Mouse (Mus musculus) hindbrain, embryonic 12.5 days (tissue): ENCODE results near the gene Prdm1. TPM values are rescaled to one million over a fixed set of nuclear protein-coding genes. Genes with fewer than 3 reads are reported as not detected.

Experiments used
- ATAC-seq: fragments of 200-750 bp; cut with Nextera tagmentation; 2 replicates; pipeline ENCODE4 v1.8.0; 2017; ENCODE audit warnings: moderate TSS enrichment; ENCODE audit not compliant: low FRiP score
- H3K27ac ChIP-seq: fragments of 300-500 bp; sonication (generic); 2 replicates; pipeline ENCODE4 v1.5.1; 2016; ENCODE audit warnings: mild to moderate bottlenecking
- H3K27me3 ChIP-seq: fragments of 300-500 bp; sonication (generic); 2 replicates; pipeline ENCODE4 v1.6.1; 2016; ENCODE audit warnings: mild to moderate bottlenecking
- H3K36me3 ChIP-seq: fragments of 300-500 bp; sonication (generic); 2 replicates; pipeline ENCODE4 v1.6.1; 2016; ENCODE audit warnings: mild to moderate bottlenecking
- H3K4me1 ChIP-seq: fragments of 300-500 bp; sonication (generic); 2 replicates; pipeline ENCODE4 v1.6.1; 2016
- H3K4me2 ChIP-seq: fragments of 300-500 bp; sonication (generic); replicated peaks from 2 replicates; pipeline ENCODE4 v1.6.1; 2016; ENCODE audit warnings: mild to moderate bottlenecking
- H3K4me3 ChIP-seq: fragments of 300-500 bp; sonication (generic); 2 replicates; pipeline ENCODE4 v1.5.1; 2016; ENCODE audit warnings: mild to moderate bottlenecking
- H3K9ac ChIP-seq: fragments of 300-500 bp; sonication (generic); 2 replicates; pipeline ENCODE4 v1.6.1; 2016; ENCODE audit warnings: mild to moderate bottlenecking, moderate library complexity
- H3K9me3 ChIP-seq: fragments of 300-500 bp; sonication (generic); replicated peaks from 2 replicates; pipeline ENCODE4 v1.6.1; 2016; ENCODE audit warnings: mild to moderate bottlenecking
- WGBS: fragments of 180-500 bp; shearing (Covaris S2); methylation state at CpG from one replicate; pipeline ENCODE4 v1.1.7; 2016; 5-methylcytosine and 5-hydroxymethylcytosine counted together
- polyA plus RNA-seq: library from polyadenylated mRNA; unstranded; fragments of >200 nt; fragmentation: Nextera tagmentation; extraction: Ambion mirVana; gene quantifications from 2 replicates; pipeline ENCODE4 v1.2.1, GENCODE M21; 2016

Prdm1 gene
- polyA plus RNA-seq, 1 experiment from 2014 or later, result 0.87 TPM

DNA sequence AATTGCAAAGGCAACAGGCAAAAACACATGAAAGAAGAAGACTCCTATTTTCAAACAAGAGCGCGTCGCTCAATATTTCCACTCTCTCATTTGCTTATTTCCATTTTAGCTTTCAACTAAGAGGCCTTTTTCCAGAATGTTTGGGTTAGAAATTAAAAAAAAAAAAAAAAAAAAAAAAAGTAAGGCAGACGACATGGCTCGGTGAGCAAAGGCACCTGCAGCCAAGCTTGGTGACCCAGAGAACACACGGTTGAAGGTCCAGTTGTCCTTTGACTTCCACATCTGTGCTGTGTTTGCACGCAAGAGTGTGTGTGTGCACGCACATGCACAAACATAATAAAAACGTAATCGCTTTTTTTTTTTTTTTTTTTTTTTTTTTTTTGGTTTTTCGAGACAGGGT, 41.2 kb downstream of the Prdm1 start:
- ATAC-seq, result no peak
- no peak overlapping the region for H3K4me3 ChIP-seq
- 94% methylated on average over 10 of the region's 11 CpGs for WGBS
- H3K27me3 ChIP-seq, result no peaks in the 10 kb centered on the region
- H3K9me3 ChIP-seq, result no peaks in the 10 kb centered on the region
- H3K4me1 ChIP-seq, result no peaks in the 10 kb centered on the region
- no peak overlapping the region for H3K4me2 ChIP-seq
- H3K27ac ChIP-seq, result no peak overlapping the region
- H3K36me3 ChIP-seq, result no peaks in the 10 kb centered on the region
- H3K9ac ChIP-seq, result no peak overlapping the region

DNA sequence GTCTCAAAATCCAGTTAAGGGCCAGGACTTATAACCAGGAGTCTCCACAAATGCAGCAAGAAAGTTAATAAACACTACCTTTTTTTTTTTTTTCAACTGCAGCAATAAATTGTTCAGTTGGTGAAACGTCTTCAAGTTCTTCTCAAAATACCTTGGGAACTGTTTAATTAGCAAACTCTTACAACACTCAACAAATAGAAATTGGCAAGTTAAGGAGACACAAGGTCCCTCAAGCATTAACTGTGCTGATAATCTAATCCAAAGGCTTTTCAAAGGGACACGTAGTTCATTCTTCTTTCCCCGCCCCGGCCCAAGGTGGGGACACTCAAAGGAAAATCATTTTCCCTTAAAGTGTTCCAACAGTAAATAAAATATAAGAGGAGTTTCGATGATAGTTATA, 44.2 kb downstream of the Prdm1 start:
- no peak for ATAC-seq
- no peaks in the 10 kb centered on the region for H3K9me3 ChIP-seq
- H3K36me3 ChIP-seq, result no peaks in the 10 kb centered on the region
- H3K9ac ChIP-seq, result no peak overlapping the region
- H3K27ac ChIP-seq, result no peak overlapping the region
- 92% methylated on average over 5 of the region's 5 CpGs for WGBS
- H3K27me3 ChIP-seq, result no peaks in the 10 kb centered on the region
- no peak overlapping the region for H3K4me3 ChIP-seq
- peaks cover 4% of the 10 kb centered on the region; the same call in 1 of the 2 replicates for H3K4me1 ChIP-seq
- H3K4me2 ChIP-seq, result no peak overlapping the region

DNA sequence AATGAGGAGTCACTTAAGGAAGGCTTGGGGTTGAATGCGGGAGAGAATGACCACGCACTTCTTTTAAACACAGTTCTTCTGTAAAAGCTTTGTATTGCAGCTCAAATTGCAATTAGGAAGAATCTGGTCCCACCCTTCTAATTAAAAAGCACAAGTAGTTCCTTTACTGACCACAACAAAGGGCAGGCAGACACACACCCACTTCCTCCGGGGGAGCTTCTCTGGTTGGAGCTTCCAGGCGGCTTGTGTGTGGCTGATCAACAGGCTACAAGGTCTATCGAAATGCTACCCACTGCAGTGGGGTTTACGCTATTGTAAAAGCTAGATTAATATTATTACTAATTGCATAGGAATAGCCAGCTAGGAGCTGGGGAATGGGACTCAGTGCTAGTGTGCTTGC, 45.2 kb downstream of the Prdm1 start:
- 76% methylated on average over 6 of the region's 6 CpGs for WGBS
- Histone ChIP-seq H3K36me3 (no peaks in the 10 kb centered on the region), H3K9ac (no peak overlapping the region), H3K4me2 (no peak overlapping the region), H3K27ac (no peak overlapping the region), H3K4me1 (peaks cover 4% of the 10 kb centered on the region; the same call in 1 of the 2 replicates), H3K27me3 (no peaks in the 10 kb centered on the region), H3K9me3 (no peaks in the 10 kb centered on the region), H3K4me3 (no peak overlapping the region)
- no peak for ATAC-seq

DNA sequence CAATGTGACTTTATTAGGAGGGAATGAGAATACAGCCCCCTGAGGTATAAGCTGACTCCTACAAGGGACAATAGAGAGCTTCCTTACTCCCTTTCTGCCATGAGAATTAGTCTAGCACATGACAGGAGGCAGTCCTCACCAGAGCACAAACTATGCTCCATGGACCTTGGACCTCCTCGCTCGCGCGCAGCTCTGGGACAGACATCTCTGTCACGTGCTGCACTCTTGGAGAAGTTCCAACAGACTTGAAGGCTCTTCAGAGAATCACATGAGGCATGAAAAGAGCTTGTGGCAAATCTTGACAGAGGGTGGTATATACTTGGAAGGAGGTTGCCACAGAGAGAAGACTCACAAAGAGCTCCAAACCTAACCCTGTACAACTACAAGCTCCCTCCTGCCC, 46.9 kb downstream of the Prdm1 start:
- ATAC-seq, result no peak
- Histone ChIP-seq H3K4me2 (no peak overlapping the region), H3K4me1 (peaks cover 4% of the 10 kb centered on the region; the same call in 1 of the 2 replicates), H3K27ac (no peak overlapping the region), H3K4me3 (no peak overlapping the region), H3K9me3 (no peaks in the 10 kb centered on the region), H3K27me3 (no peaks in the 10 kb centered on the region), H3K36me3 (no peaks in the 10 kb centered on the region), H3K9ac (no peak overlapping the region)
- WGBS, result 96% methylated on average over 5 of the region's 5 CpGs

DNA sequence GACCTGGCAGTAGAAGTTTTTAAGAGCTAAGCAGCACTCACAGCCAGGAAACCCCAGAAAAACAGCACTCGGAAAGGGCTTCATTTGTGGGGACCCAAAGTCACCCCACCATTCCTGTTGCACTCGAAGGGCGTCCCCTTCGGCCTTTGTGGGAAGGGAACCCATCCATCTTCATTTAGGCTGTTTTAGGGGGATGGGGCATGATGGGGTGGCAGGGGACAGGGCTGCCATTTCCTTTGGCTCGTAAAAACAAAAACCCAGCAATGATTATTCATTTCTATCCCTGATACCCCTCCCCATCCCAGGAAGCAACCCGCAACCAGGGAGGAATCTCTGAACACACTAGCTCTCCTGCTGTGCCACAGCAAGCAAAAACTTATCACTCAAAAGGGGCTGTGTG, 49.0 kb downstream of the Prdm1 start:
- no peak overlapping the region for H3K4me3 ChIP-seq
- no peak for ATAC-seq
- peaks cover 4% of the 10 kb centered on the region; the same call in 1 of the 2 replicates for H3K4me1 ChIP-seq
- no peak overlapping the region for H3K4me2 ChIP-seq
- H3K36me3 ChIP-seq, result no peaks in the 10 kb centered on the region
- H3K27ac ChIP-seq, result no peak overlapping the region
- no peaks in the 10 kb centered on the region for H3K27me3 ChIP-seq
- H3K9me3 ChIP-seq, result no peaks in the 10 kb centered on the region
- 36% methylated on average over 6 of the region's 6 CpGs for WGBS
- H3K9ac ChIP-seq, result no peak overlapping the region

DNA sequence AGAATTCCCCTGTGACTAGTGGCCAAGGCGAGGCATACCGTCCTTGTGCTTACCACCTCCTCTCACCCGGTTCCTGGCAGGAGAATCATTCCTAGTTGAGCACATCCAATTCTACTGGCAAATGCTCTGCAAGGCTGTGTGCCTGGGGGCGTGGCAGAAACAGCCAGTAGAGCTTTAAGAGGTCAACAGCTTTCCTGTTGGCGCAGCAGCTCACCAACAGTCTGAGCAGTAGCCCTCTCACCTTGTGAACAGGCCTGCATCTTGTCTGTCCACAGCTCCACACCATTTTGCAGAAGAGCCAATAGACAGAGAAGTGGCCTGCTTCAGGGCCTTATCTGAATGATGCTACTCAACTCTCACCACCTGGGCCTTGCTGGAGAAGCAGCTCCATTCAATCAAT, 50.2 kb downstream of the Prdm1 start:
- ATAC-seq, result no peak
- Histone ChIP-seq H3K9me3 (no peaks in the 10 kb centered on the region), H3K36me3 (no peaks in the 10 kb centered on the region), H3K27me3 (no peaks in the 10 kb centered on the region), H3K27ac (no peak overlapping the region), H3K4me2 (no peak overlapping the region), H3K4me1 (peaks cover 4% of the 10 kb centered on the region; the same call in 1 of the 2 replicates), H3K9ac (no peak overlapping the region), H3K4me3 (no peak overlapping the region)
- 81% methylated on average over 5 of the region's 5 CpGs for WGBS

DNA sequence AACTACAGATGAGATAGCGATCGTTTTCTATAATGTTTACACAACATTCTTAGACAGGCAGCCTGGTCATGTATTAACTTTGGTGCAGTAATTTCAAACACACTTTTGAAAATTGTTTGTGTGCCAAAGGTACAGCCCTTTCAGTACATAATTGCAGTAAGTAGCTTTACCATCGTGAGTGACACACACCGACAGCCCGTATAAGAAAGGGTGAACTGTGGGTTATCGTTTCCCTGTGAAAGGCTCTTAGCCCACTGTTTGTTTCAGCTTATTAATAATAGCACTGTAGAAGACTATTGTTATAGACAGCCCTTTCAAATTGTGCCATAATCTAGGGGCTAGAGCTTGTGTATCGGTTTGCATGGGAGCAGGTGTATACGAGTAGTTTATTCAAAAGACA, 51.1 kb downstream of the Prdm1 start:
- no peak for ATAC-seq
- Histone ChIP-seq H3K4me3 (no peak overlapping the region), H3K9ac (no peak overlapping the region), H3K36me3 (no peaks in the 10 kb centered on the region), H3K4me1 (peaks cover 4% of the 10 kb centered on the region; the same call in 1 of the 2 replicates), H3K9me3 (no peaks in the 10 kb centered on the region), H3K27me3 (no peaks in the 10 kb centered on the region), H3K4me2 (no peak overlapping the region), H3K27ac (no peak overlapping the region)
- WGBS, result 83% methylated on average over 8 of the region's 8 CpGs

DNA sequence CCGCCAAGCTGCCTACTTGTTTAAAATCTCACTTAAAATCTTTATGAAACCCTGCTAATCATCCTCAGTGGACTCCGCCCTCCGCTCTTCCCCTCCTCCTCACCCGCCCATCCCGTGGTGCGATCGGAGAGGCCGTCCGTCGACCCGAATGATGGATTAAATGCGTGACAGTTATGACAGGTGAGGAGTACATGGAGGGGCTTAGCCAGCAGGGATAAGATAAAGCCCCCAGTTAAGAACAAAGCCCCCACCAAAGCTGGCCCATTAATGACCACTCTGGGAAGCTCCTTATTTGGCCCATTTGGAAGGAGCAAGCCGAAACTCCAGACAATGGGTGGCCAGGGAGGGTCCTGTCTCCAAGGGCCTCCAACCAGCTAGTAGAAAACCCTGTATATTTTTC, 51.8 kb downstream of the Prdm1 start:
- H3K27ac ChIP-seq, result no peak overlapping the region
- H3K4me3 ChIP-seq, result no peak overlapping the region
- no peaks in the 10 kb centered on the region for H3K36me3 ChIP-seq
- H3K9ac ChIP-seq, result no peak overlapping the region
- WGBS, result 60% methylated on average over 13 of the region's 13 CpGs
- peaks cover 4% of the 10 kb centered on the region; the same call in 1 of the 2 replicates for H3K4me1 ChIP-seq
- H3K27me3 ChIP-seq, result no peaks in the 10 kb centered on the region
- H3K4me2 ChIP-seq, result no peak overlapping the region
- no peak for ATAC-seq
- H3K9me3 ChIP-seq, result no peaks in the 10 kb centered on the region

DNA sequence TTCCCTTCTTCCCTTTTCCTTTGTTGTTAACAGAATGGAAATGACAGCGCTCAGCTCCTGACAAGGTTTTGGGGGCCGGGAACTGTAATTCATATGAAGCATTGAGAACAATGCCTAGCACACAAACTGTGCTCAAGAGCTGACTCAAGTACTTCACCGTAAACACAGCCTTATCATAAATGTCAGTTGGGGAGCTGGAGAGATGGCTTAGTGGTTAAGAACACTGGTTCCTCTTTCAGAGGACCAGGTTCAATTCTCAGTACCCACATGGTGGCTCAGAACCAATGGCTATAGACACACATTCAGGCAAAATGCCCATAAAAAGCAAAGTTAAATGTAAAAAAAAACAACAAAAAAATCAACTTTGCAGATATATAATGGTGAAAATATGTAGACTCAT, 52.9 kb downstream of the Prdm1 start:
- Histone ChIP-seq H3K9me3 (no peaks in the 10 kb centered on the region), H3K36me3 (no peaks in the 10 kb centered on the region), H3K27ac (no peak overlapping the region), H3K4me2 (no peak overlapping the region), H3K27me3 (no peaks in the 10 kb centered on the region), H3K4me1 (peaks cover 4% of the 10 kb centered on the region; the same call in 1 of the 2 replicates), H3K9ac (no peak overlapping the region), H3K4me3 (no peak overlapping the region)
- no peak for ATAC-seq
- WGBS, result 87% methylated on average over 3 of the region's 3 CpGs

DNA sequence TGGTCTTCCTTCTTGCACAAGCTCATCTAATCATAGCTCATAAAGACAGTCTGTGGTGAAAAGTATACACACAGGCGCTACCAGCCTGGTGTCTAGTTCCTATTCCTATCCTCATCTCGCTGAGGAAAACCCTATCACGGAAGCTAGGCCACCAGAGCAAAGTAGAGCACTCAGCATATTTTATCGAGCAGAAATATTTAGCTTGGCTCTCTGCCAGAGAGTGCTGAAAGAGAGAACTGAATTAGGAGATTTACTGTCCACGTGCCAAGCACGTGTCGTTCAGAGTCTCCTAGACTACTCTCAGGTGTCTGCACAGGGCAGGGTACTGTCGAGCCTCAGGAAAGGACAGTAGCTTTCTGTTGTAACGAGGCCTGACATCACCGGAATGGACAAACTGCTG, 54.0 kb downstream of the Prdm1 start:
- Histone ChIP-seq H3K4me2 (no peak overlapping the region), H3K4me3 (no peak overlapping the region), H3K9ac (no peak overlapping the region), H3K27me3 (no peaks in the 10 kb centered on the region), H3K9me3 (no peaks in the 10 kb centered on the region), H3K4me1 (peaks cover 2% of the 10 kb centered on the region; the same call in 1 of the 2 replicates), H3K27ac (no peak overlapping the region), H3K36me3 (no peaks in the 10 kb centered on the region)
- whole genome bisulfite sequencing, result 62% methylated on average over 10 of the region's 10 CpGs
- no peak for ATAC-seq

DNA sequence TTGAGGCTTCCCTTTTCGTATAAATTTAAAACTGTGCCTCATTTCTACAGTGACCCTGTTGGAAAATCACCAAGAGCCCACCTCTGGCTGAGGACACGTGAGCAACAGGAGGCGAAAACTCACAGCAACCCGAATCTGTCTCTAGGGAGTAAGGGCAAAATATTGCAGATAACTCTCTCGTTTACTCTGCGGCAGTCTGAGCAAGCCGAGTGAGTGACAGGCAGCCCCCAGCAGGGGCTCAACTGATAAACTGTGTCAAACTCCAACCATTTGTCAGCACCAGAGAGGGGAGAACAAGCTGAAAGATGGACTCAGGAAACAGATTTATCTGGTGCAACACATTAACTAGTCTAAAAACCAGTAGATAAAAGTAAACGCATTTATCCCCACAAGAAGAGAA, 62.7 kb downstream of the Prdm1 start:
- WGBS, result 24% methylated on average over 8 of the region's 8 CpGs
- peaks cover 23% of the 10 kb centered on the region for H3K27me3 ChIP-seq
- no peaks in the 10 kb centered on the region for H3K36me3 ChIP-seq
- H3K9ac ChIP-seq, result no peak overlapping the region
- H3K4me1 ChIP-seq, result no peaks in the 10 kb centered on the region
- H3K27ac ChIP-seq, result no peak overlapping the region
- ATAC-seq, result no peak
- no peak overlapping the region for H3K4me3 ChIP-seq
- H3K9me3 ChIP-seq, result no peaks in the 10 kb centered on the region
- peak overlapping the region; percentile 16; the same call in 1 of the 2 replicates for H3K4me2 ChIP-seq

DNA sequence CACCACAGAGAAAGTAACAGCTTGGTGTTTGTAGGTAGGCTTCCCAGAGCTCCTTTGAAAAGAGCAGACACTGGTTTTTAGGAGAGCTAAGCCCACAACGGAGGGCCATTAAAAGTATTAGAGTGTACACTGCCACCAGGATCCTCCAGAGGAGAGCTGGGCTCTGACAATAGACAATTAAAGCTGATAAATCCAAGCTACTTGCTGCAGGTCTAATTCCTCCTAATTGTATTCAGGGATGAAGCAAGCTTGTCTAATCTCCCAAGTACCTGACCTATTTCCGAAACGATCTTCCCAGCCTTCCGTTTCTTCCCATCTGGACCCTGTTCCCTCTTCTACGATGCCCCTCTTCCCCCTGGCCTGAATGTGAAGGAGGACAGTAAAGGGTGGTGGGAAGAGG, 63.7 kb downstream of the Prdm1 start:
- peaks cover 26% of the 10 kb centered on the region for H3K27me3 ChIP-seq
- ATAC-seq, result no peak
- H3K4me1 ChIP-seq, result no peaks in the 10 kb centered on the region
- no peak overlapping the region for H3K4me3 ChIP-seq
- H3K4me2 ChIP-seq, result no peak overlapping the region
- no peaks in the 10 kb centered on the region for H3K36me3 ChIP-seq
- H3K9ac ChIP-seq, result no peak overlapping the region
- WGBS, result 80% methylated on average over 5 of the region's 5 CpGs
- H3K9me3 ChIP-seq, result no peaks in the 10 kb centered on the region
- H3K27ac ChIP-seq, result no peak overlapping the region

DNA sequence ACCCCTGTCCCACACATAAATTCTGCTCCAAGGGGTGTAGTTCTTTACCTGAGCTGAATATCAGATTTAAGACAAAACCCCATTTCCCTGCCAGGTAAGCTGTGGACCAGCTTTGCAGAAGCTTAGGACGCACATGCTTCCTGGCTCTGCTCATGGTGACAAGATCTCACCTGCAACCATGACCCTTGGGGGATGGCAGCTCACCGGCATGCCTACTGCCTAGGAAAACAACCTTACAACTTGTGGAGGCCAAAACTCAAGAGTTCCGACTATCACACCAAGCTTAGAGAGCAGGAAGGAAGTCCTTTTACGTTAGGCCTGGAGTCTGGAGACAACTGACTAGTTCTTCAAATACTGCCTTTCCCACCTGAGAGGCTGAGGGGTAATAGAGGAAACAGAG, 64.4 kb downstream of the Prdm1 start:
- Histone ChIP-seq H3K4me3 (no peak overlapping the region), H3K27ac (no peak overlapping the region), H3K27me3 (peaks cover 28% of the 10 kb centered on the region), H3K9ac (no peak overlapping the region), H3K36me3 (no peaks in the 10 kb centered on the region), H3K4me1 (0 out of 2 replicates have a peak, but pooled peaks cover 4% of the 10 kb centered on the region), H3K4me2 (no peak overlapping the region), H3K9me3 (no peaks in the 10 kb centered on the region)
- ATAC-seq, result no peak
- WGBS, result 82% methylated on average over 4 of the region's 4 CpGs
